Mouse (Mus musculus) urinary bladder, postnatal 36 days (tissue): ENCODE data around the gene Dld.

ENCODE experiments used
- DNase-seq, 2 experiments: peaks; one replicate each; pipeline ENCODE4 v3.0.0; 2022; ENCODE audit warnings: low spot score in 2 of 2, mixed read lengths in 1 of 2

Gene Dld

GRCm38 (mm10) chr12:31294996-31295395 lies 56.3 kb downstream of the Dld start:
- DNase-seq = no peak

- DNase-seq = peak; percentile 49 to 50
Measured at GRCm38 (mm10) chr12:31294526-31294925, 56.7 kb downstream of the Dld start.

DNA sequence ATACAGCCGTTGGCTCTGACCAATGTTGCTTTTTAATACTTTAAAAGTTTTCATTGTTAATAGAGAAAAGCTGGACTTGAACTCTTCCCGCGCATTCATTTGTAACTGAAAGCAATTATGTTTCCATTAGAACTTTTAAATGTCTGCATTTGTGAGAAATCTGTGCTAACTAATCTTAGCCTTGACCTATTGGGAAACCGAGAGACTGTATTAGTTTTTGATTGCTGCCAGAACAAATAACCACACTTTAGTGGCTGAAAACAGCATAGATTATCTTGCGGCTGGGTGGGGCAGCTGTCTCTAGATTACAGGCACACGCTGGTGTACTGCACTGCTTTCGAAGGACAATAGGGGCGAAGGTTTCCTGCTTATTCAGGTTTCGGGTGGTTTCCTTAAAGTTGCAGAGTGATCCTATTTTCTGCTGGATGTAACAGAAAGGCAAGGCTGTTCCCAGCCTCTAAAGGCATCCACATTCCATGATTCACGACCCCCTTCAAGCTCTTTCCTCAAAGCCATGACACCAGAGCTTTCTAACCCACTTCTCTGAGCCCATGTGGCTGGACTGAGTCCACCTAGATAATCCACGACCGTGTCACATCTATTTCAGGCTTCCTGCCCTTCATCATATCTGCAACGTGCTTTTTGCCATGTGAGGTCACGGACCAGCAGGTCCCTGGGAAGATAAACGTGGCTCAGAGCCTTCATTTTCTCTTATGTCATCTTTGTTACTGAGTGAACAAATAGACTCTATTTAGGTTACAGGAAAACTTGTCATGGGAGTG lies 57.7 kb downstream of the Dld start:
- no peak for DNase-seq

- no peak for DNase-seq
Measured at GRCm38 (mm10) chr12:31290951-31291350, 60.3 kb downstream of the Dld start.

- no peak for DNase-seq
Measured at GRCm38 (mm10) chr12:31289046-31289445, 62.2 kb downstream of the Dld start.

DNA sequence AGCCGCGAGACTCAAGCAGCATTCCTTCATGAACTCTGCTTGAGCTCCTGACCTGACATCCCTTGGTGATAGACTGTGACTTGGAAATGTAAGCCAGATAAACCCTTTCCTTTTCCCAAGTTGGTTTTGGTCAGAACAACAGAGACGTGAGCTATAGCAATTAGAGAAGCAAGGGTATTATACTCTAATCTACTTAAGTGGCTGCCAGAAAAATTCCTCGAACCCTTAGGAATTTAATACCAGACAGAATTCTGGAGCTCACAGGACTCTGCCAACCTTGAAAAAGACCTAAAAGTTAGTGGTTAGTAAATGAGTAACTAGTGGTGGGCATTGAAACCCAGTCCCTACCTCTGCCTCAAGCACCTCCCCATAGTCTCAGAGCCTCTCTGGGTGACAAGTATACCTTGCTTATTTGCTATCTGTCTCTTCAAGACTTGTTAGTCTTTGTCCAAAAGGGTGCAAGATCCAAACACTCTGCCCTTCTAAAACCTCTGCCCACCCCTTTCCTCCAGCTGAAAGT lies 67.6 kb downstream of the Dld start:
- DNase-seq = no peak

DNA sequence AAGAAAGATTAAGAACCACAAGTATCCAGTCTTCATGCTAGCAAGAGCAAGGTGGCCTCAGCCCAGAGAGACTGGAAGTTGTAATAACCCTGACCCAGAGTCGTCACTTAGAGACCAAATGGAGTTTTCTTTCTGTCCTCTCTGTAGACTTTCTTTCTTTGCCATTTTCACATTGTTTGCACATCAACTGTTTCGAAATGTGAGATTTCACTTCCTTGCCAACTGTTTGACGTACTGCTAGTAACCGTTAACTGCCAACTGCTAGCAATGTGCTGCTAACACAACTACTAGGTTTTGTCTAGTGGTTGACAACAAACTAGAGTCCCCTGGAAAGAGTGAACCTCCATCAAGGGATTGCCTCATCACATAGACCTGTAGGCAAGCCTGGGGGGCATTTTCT lies 68.1 kb downstream of the Dld start:
- DNase-seq = no peak

DNA sequence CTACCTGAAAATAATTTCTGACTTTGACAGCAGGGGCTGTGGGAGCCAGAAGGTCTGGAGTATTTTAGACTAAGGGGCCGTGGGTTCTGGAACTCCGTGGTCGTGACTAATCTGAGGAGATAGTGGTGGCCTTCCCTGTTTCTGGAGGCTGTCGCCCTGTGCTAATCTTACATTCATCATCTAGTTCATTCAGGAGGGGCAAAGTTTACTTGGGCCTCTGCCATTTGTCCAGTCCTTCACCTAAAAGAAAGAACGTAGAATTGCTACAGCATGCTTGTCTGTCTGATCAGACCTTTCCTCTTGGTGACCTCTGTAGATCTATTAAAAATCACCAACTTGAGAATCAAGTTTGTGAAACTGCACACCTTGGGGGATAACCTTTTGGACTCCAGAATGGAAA lies 69.0 kb downstream of the Dld start:
- no peak for DNase-seq
